Mouse (Mus musculus): ENCODE measurements around the gene Cyp4f40.
"Not testable (repeated sequence)": the region's sequence is repeated elsewhere in the genome, so short reads cannot be mapped to it uniquely, and the experiment has no call there.

The Cyp4f40 gene

GRCm38 (mm10) chr17:32710541-32710940, 51.8 kb downstream of the Cyp4f40 start:
- not testable (repeated sequence) for DNase-seq (ENCODE audit: low read depth)

GRCm38 (mm10) chr17:32722151-32722550, 63.5 kb downstream of the Cyp4f40 start:
- not testable (repeated sequence) for DNase-seq (ENCODE audit: low read depth)

GRCm38 (mm10) chr17:32722771-32723170, 64.1 kb downstream of the Cyp4f40 start:
- DNase-seq (ENCODE audit: low read depth) = no peak

GRCm38 (mm10) chr17:32726360-32726759, 67.7 kb downstream of the Cyp4f40 start:
- not testable (repeated sequence) for DNase-seq (ENCODE audit: low read depth)

Measured in 416B (cell line).